Mouse (Mus musculus) CH12.LX (cell line): ENCODE measurements around the gene Atp8a2. TPM values are rescaled to one million over a fixed set of nuclear protein-coding genes. Genes with fewer than 3 reads are reported as not detected.

Experiments used
- DNase-seq: peaks from one replicate; pipeline ENCODE4 v3.0.0-alpha.2; 2013; ENCODE audit errors: extremely low read depth
- H3K27ac ChIP-seq: 2 replicates; pipeline ENCODE4 v1.5.1; 2012; ENCODE audit warnings: low read depth, mild to moderate bottlenecking, control low read depth, moderate library complexity; ENCODE audit not compliant: insufficient read depth
- H3K27me3 ChIP-seq: replicated peaks from 2 replicates; pipeline ENCODE3; 2012; ENCODE audit warnings: inconsistent platforms
- H3K36me3 ChIP-seq, 2 experiments: replicated peaks in 1 of 2; 2 replicates each; pipeline versions ENCODE3 to v1.6.1; 2012; ENCODE audit warnings: inconsistent platforms in 1 of 2, low read length in 1 of 2, mild to moderate bottlenecking in 1 of 2, mixed read lengths in 1 of 2, moderate library complexity in 1 of 2; ENCODE audit not compliant: control insufficient read depth in 1 of 2, insufficient read depth in 1 of 2
- H3K4me1 ChIP-seq, 2 experiments: 2 replicates each; pipeline ENCODE4 v1.6.1; 2012; ENCODE audit warnings: inconsistent platforms in 1 of 2, moderate library complexity in 1 of 2; ENCODE audit not compliant: insufficient read depth in 2 of 2, control insufficient read depth in 1 of 2
- H3K4me2 ChIP-seq: 2 replicates; pipeline ENCODE4 v1.6.1; 2012; ENCODE audit warnings: low read depth, mild to moderate bottlenecking, control low read depth; ENCODE audit not compliant: poor library complexity, insufficient read depth, severe bottlenecking
- H3K4me3 ChIP-seq, 3 experiments: fragments of 150-350 bp in 1 of 3; sonication (generic) in 1 of 3; replicated peaks in 1 of 3; 2 replicates each; pipeline versions ENCODE3 to v1.5.1; 2011 to 2012; ENCODE audit warnings: low read depth in 2 of 3, low read length in 2 of 3, mild to moderate bottlenecking in 2 of 3, moderate library complexity in 2 of 3, control low read depth in 1 of 3, improper control_type of control experiment in 1 of 3, inconsistent platforms in 1 of 3, mixed read lengths in 1 of 3; ENCODE audit not compliant: poor library complexity in 1 of 3
- H3K79me2 ChIP-seq: replicated peaks from 2 replicates; pipeline ENCODE4 v1.6.1; 2012; ENCODE audit warnings: mild to moderate bottlenecking, moderate library complexity; ENCODE audit not compliant: control insufficient read depth, poor library complexity, insufficient read depth, severe bottlenecking; ENCODE audit errors: extremely low read depth
- H3K9ac ChIP-seq: 2 replicates; pipeline ENCODE4 v1.6.1; 2012; ENCODE audit warnings: low read depth, mild to moderate bottlenecking, control low read depth, moderate library complexity; ENCODE audit not compliant: insufficient read depth
- H3K9me3 ChIP-seq: replicated peaks from 2 replicates; pipeline ENCODE3; 2012; ENCODE audit warnings: low read length, inconsistent platforms, mixed read lengths
- BHLHE40 ChIP-seq: IDR thresholded peaks from 2 replicates; pipeline ENCODE4 v1.6.1; 2011; ENCODE audit warnings: mild to moderate bottlenecking, low read depth, low read length, improper control_type of control experiment
- CHD2 ChIP-seq: IDR thresholded peaks from 2 replicates; pipeline ENCODE4 v1.6.1; 2011; ENCODE audit warnings: low read length, improper control_type of control experiment
- CTCF ChIP-seq, 2 experiments: IDR thresholded peaks in 1 of 2; conservative IDR thresholded peaks in 1 of 2; 2 replicates each; pipeline ENCODE4 v1.5.1; 2011 to 2012; ENCODE audit warnings: low read depth in 2 of 2, low read length in 2 of 2, improper control_type of control experiment in 1 of 2, inconsistent platforms in 1 of 2, mild to moderate bottlenecking in 1 of 2, moderate library complexity in 1 of 2
- ELF1 ChIP-seq: IDR thresholded peaks from 2 replicates; pipeline ENCODE4 v1.6.1; 2014; ENCODE audit warnings: low read depth, mild to moderate bottlenecking, inconsistent platforms, low read length, improper control_type of control experiment
- HCFC1 ChIP-seq: IDR thresholded peaks from 2 replicates; pipeline ENCODE4 v1.6.1; 2012; ENCODE audit warnings: low read depth, mild to moderate bottlenecking, inconsistent platforms, low read length, improper control_type of control experiment
- IRF4 ChIP-seq: IDR thresholded peaks from 2 replicates; pipeline ENCODE4 v1.6.1; 2014; ENCODE audit warnings: low read depth, mild to moderate bottlenecking, inconsistent platforms, low read length, improper control_type of control experiment
- KAT2A ChIP-seq: IDR thresholded peaks from 2 replicates; pipeline ENCODE4 v1.6.1; 2012; ENCODE audit warnings: low read length, improper control_type of control experiment, inconsistent platforms; ENCODE audit not compliant: insufficient replicate concordance
- MAX ChIP-seq: IDR thresholded peaks from 2 replicates; pipeline ENCODE4 v1.6.1; 2011; ENCODE audit warnings: low read length, improper control_type of control experiment
- MEF2A ChIP-seq: IDR thresholded peaks from 2 replicates; pipeline ENCODE4 v1.6.1; 2014; ENCODE audit warnings: low read depth, mild to moderate bottlenecking, inconsistent platforms, low read length, improper control_type of control experiment, borderline replicate concordance
- MYC ChIP-seq: IDR thresholded peaks from 2 replicates; pipeline ENCODE4 v1.6.1; 2011; ENCODE audit warnings: low read depth, mild to moderate bottlenecking, improper control_type of control experiment, low read length
- PAX5 ChIP-seq: IDR thresholded peaks from 2 replicates; pipeline ENCODE4 v1.6.1; 2012; ENCODE audit warnings: low read length, inconsistent platforms, mixed read lengths
- POLR2A ChIP-seq: IDR thresholded peaks from 2 replicates; pipeline ENCODE4 v1.6.1; 2011; ENCODE audit warnings: low read depth, mild to moderate bottlenecking, improper control_type of control experiment, low read length
- POLR2AphosphoS2 ChIP-seq: IDR thresholded peaks from 2 replicates; pipeline ENCODE4 v1.6.1; 2011; ENCODE audit warnings: low read depth, low read length, improper control_type of control experiment
- RAD21 ChIP-seq: IDR thresholded peaks from 2 replicates; pipeline ENCODE4 v1.6.1; 2011; ENCODE audit warnings: low read depth, mild to moderate bottlenecking, low read length, improper control_type of control experiment, moderate library complexity
- SIN3A ChIP-seq: IDR thresholded peaks from 2 replicates; pipeline ENCODE4 v1.6.1; 2012; ENCODE audit warnings: low read length, improper control_type of control experiment, inconsistent platforms
- SMC3 ChIP-seq: IDR thresholded peaks from 2 replicates; pipeline ENCODE4 v1.6.1; 2011; ENCODE audit warnings: low read depth, low read length, improper control_type of control experiment
- TCF12 ChIP-seq: IDR thresholded peaks from 2 replicates; pipeline ENCODE4 v1.6.1; 2014; ENCODE audit warnings: low read depth, mild to moderate bottlenecking, inconsistent platforms, low read length, improper control_type of control experiment
- UBTF ChIP-seq: IDR thresholded peaks from 2 replicates; pipeline ENCODE4 v1.6.1; 2012; ENCODE audit warnings: low read depth, mild to moderate bottlenecking, inconsistent platforms, low read length, improper control_type of control experiment, moderate library complexity
- USF1 ChIP-seq: IDR thresholded peaks from 2 replicates; pipeline ENCODE4 v1.6.1; 2014; ENCODE audit warnings: low read depth, mild to moderate bottlenecking, inconsistent platforms, low read length, improper control_type of control experiment
- ZMIZ1 ChIP-seq: IDR thresholded peaks from 2 replicates; pipeline ENCODE4 v1.6.1; 2012; ENCODE audit warnings: low read depth, mild to moderate bottlenecking, inconsistent platforms, low read length, improper control_type of control experiment
- ZNF384 ChIP-seq: IDR thresholded peaks from 2 replicates; pipeline ENCODE4 v1.6.1; 2012; ENCODE audit warnings: low read depth, low read length, improper control_type of control experiment, inconsistent platforms
- dilution Hi-C: fragments of 300-500 bp; cut with MboI; formaldehyde crosslinking; loops from 2 replicates; pipeline ENCODE4 v1.14.3; 2020; ENCODE audit warnings: low sequenced_read_pairs; ENCODE audit not compliant: extremely low pct_unique_long_range_greater_than_20kb, extremely low pct_ligation_motif_present
- in situ Hi-C: fragments of 300-500 bp; cut with MboI; formaldehyde crosslinking; loops from 3 replicates; pipeline ENCODE4 v1.14.3; 2019; ENCODE audit warnings: low sequenced_read_pairs, low pct_ligation_motif_present, low pct_unique_long_range_greater_than_20kb, mixed read lengths
- polyA plus RNA-seq: library from polyadenylated mRNA; unstranded; fragments of >175 nt; gene quantifications from 2 replicates; pipeline ENCODE4 v1.2.1, GENCODE M21; 2012; ENCODE audit warnings: low read depth; ENCODE audit not compliant: insufficient read length
- total RNA-seq, 2 experiments: library from RNA; depleted of rRNA; stranded (reverse); fragments of 300-350 nt in 1 of 2; fragments of >200 nt in 1 of 2; gene quantifications; 2 replicates each; pipeline ENCODE4 v1.2.3; 2012 to 2014

Atp8a2 gene
- total and polyA plus RNA-seq, 3 experiments = 0.15 to 0.29 (median 0.21) TPM

GRCm38 (mm10) chr14:59638906-59639703, 557.9 kb downstream of the Atp8a2 start:
- Histone ChIP-seq H3K4me1 (peaks cover 9 to 11% of the 10 kb centered on the region in 2 experiments; a peak in 3 of 4 replicates), H3K4me3 (no peak overlapping the region), H3K36me3 (no peaks in the 10 kb centered on the region), H3K27me3 (no peaks in the 10 kb centered on the region), H3K4me2 (no peak overlapping the region), H3K79me2 (no peaks in the 10 kb centered on the region), H3K9ac (no peak overlapping the region), H3K9me3 (no peaks in the 10 kb centered on the region), H3K27ac (no peak overlapping the region)
- in situ Hi-C loops (no loop called here), dilution Hi-C loops (no loop called here)
- DNase-seq = no peak
- TF ChIP-seq MEF2A (no peak), BHLHE40 (no peak), POLR2A (no peak), SIN3A (no peak), POLR2AphosphoS2 (no peak), TCF12 (no peak), SMC3 (no peak), MYC (no peak), CHD2 (no peak)

GRCm38 (mm10) chr14:59633988-59634387, 563.0 kb downstream of the Atp8a2 start:
- no peak overlapping the region for H3K4me2 ChIP-seq
- no peak overlapping the region for H3K4me3 ChIP-seq
- no peaks in the 10 kb centered on the region for H3K36me3 ChIP-seq
- no peaks in the 10 kb centered on the region for H3K79me2 ChIP-seq
- H3K9ac ChIP-seq = no peak overlapping the region
- no peaks in the 10 kb centered on the region for H3K27me3 ChIP-seq
- in situ Hi-C loops (no loop called here), dilution Hi-C loops (no loop called here)
- DNase-seq = no peak
- no peak overlapping the region for H3K27ac ChIP-seq
- TF ChIP-seq BHLHE40 (no peak), POLR2A (no peak), UBTF (no peak), HCFC1 (no peak), MAX (no peak), RAD21 (no peak), ZNF384 (no peak), MYC (no peak), IRF4 (no peak), KAT2A (no peak), USF1 (no peak), ELF1 (no peak), PAX5 (no peak), CTCF (conservative IDR thresholded peaks at IDR 0.05 in 1 of 2, IDR thresholded peaks at IDR 0.05 in 1 of 2; ENCODE audit: low read depth in 2 of 2, low read length in 2 of 2) (no peak), ZMIZ1 (no peak)
- peaks cover 5 to 6% of the 10 kb centered on the region in 2 experiments for H3K4me1 ChIP-seq
- H3K9me3 ChIP-seq = no peaks in the 10 kb centered on the region
